Mouse (Mus musculus) midbrain, embryonic 16.5 days (tissue): Measurements from ENCODE around the gene Lefty1. TPM values are rescaled to one million over a fixed set of nuclear protein-coding genes. Genes with fewer than 3 reads are reported as not detected.
A peak's percentile ranks its signal among the peaks of the same experiment; 100 is the strongest.
"Not testable (repeated sequence)": the region's sequence is repeated elsewhere in the genome, so short reads cannot be mapped to it uniquely, and the experiment has no call there.

Experiments used
- ATAC-seq: fragments of 200-750 bp; cut with Nextera tagmentation; 2 replicates; pipeline ENCODE4 v1.8.0; 2017; ENCODE audit warnings: moderate TSS enrichment
- H3K27ac ChIP-seq: fragments of 300-500 bp; sonication (generic); 2 replicates; pipeline ENCODE4 v1.5.1; 2014; ENCODE audit warnings: mild to moderate bottlenecking, low read length, mixed read lengths
- H3K27me3 ChIP-seq: fragments of 300-500 bp; sonication (generic); 2 replicates; pipeline ENCODE4 v1.6.1; 2014; ENCODE audit warnings: low read depth, low read length, mixed read lengths; ENCODE audit not compliant: control insufficient read depth, insufficient read depth
- H3K36me3 ChIP-seq: fragments of 300-500 bp; sonication (generic); 2 replicates; pipeline ENCODE4 v1.6.1; 2014; ENCODE audit warnings: mild to moderate bottlenecking, low read length, moderate library complexity, mixed read lengths; ENCODE audit not compliant: control insufficient read depth, insufficient read depth
- H3K4me1 ChIP-seq: fragments of 300-500 bp; sonication (generic); 2 replicates; pipeline ENCODE4 v1.6.1; 2014; ENCODE audit warnings: mild to moderate bottlenecking, low read length, mixed read lengths; ENCODE audit not compliant: control insufficient read depth, insufficient read depth
- H3K4me2 ChIP-seq: fragments of 300-500 bp; sonication (generic); 2 replicates; pipeline ENCODE4 v1.6.1; 2014; ENCODE audit warnings: mild to moderate bottlenecking, low read length, mixed read lengths
- H3K4me3 ChIP-seq: fragments of 300-500 bp; sonication (generic); 2 replicates; pipeline ENCODE4 v1.5.1; 2014; ENCODE audit warnings: low read depth, mild to moderate bottlenecking, low read length, moderate library complexity, mixed read lengths
- H3K9ac ChIP-seq: fragments of 300-500 bp; sonication (generic); 2 replicates; pipeline ENCODE4 v1.6.1; 2014; ENCODE audit warnings: low read depth, low read length, mixed read lengths
- H3K9me3 ChIP-seq: fragments of 300-500 bp; sonication (generic); replicated peaks from 2 replicates; pipeline ENCODE4 v1.6.1; 2014; ENCODE audit warnings: mild to moderate bottlenecking, low read length, mixed read lengths; ENCODE audit not compliant: control insufficient read depth, poor library complexity, severe bottlenecking
- WGBS: fragments of 180-500 bp; shearing (Covaris S2); extraction: QIAGEN DNeasy Blood & Tissue Kit; methylation state at CpG from one replicate; pipeline ENCODE4 v1.1.7; 2014; 5-methylcytosine and 5-hydroxymethylcytosine counted together
- polyA plus RNA-seq: library from polyadenylated mRNA; unstranded; fragments of >200 nt; fragmentation: Nextera tagmentation; extraction: Ambion mirVana; gene quantifications from 2 replicates; pipeline ENCODE4 v1.2.1, GENCODE M21; 2015

Gene Lefty1
- polyA plus RNA-seq, 1 experiment from 2014 or later, result not detected

- Histone ChIP-seq H3K9ac (no peak overlapping the region), H3K9me3 (no peaks in the 10 kb centered on the region), H3K27me3 (no peaks in the 10 kb centered on the region), H3K4me2 (no peak overlapping the region), H3K36me3 (no peaks in the 10 kb centered on the region), H3K4me3 (no peak overlapping the region), H3K27ac (no peak overlapping the region), H3K4me1 (no peaks in the 10 kb centered on the region)
- ATAC-seq, result no peak
- 90% methylated on average over 22 of the region's 24 CpGs for WGBS
Observed at GRCm38 (mm10) chr1:180979484-180980251, 44.8 kb downstream of the Lefty1 start.

DNA sequence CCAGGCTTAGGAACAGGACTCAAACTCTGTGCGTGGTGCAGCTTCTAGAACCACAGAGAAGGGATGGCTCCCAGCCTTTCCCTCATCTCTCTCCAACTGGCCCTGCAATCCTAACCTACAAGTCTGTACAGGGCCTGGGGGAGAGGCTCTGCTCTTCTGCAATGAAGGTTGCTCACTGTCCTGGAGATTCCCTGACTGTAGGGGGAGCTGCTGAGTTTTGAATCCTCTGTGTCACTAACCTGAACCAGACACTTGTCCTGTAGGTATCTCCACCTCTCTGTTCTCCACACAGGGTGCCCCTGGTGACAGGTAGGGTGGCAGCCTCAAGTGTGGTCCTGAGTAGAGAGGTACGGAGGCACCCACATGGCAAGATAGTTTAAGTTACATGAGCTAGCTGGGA, 45.6 kb downstream of the Lefty1 start:
- H3K9ac ChIP-seq, result no peak overlapping the region
- H3K4me1 ChIP-seq, result no peaks in the 10 kb centered on the region
- WGBS, result 65% methylated on average over 2 of the region's 2 CpGs
- H3K9me3 ChIP-seq, result no peaks in the 10 kb centered on the region
- no peak overlapping the region for H3K4me3 ChIP-seq
- ATAC-seq, result no peak
- H3K4me2 ChIP-seq, result no peak overlapping the region
- no peaks in the 10 kb centered on the region for H3K27me3 ChIP-seq
- H3K36me3 ChIP-seq, result no peaks in the 10 kb centered on the region
- no peak overlapping the region for H3K27ac ChIP-seq

- H3K27me3 ChIP-seq, H3K9ac ChIP-seq, H3K4me1 ChIP-seq, H3K4me3 ChIP-seq, H3K27ac ChIP-seq, H3K9me3 ChIP-seq, H3K4me2 ChIP-seq, ATAC-seq, H3K36me3 ChIP-seq: not testable (repeated sequence)
- 78% methylated on average over 7 of the region's 7 CpGs for WGBS
Observed at GRCm38 (mm10) chr1:180981298-180982046, 46.6 kb downstream of the Lefty1 start.

- 91% methylated on average over 8 of the region's 8 CpGs for WGBS
- H3K9me3 ChIP-seq, result no peaks in the 10 kb centered on the region
- H3K36me3 ChIP-seq, result no peaks in the 10 kb centered on the region
- no peak overlapping the region for H3K4me3 ChIP-seq
- peaks cover 2% of the 10 kb centered on the region; the same call in 1 of the 2 replicates for H3K4me1 ChIP-seq
- no peak overlapping the region for H3K9ac ChIP-seq
- H3K27ac ChIP-seq, result no peak overlapping the region
- ATAC-seq, result no peak
- H3K27me3 ChIP-seq, result no peaks in the 10 kb centered on the region
- H3K4me2 ChIP-seq, result no peak overlapping the region
Observed at GRCm38 (mm10) chr1:180986701-180987100, 51.9 kb downstream of the Lefty1 start.

GRCm38 (mm10) chr1:180987759-180988158, 52.9 kb downstream of the Lefty1 start:
- no peaks in the 10 kb centered on the region for H3K27me3 ChIP-seq
- H3K36me3 ChIP-seq, result no peaks in the 10 kb centered on the region
- no peaks in the 10 kb centered on the region for H3K9me3 ChIP-seq
- no peak overlapping the region for H3K4me3 ChIP-seq
- no peak; the same call in 1 of the 2 replicates for ATAC-seq
- H3K4me2 ChIP-seq, result peak overlapping the region; percentile 40
- H3K27ac ChIP-seq, result no peak overlapping the region
- under 1% methylated on average over 9 of the region's 9 CpGs for WGBS
- H3K9ac ChIP-seq, result no peak overlapping the region; the same call in 1 of the 2 replicates
- peaks cover 2% of the 10 kb centered on the region; the same call in 1 of the 2 replicates for H3K4me1 ChIP-seq

Other genes with a start within 250 kb of the Lefty1 start
- gene Mixl1, start 238.0 kb upstream of the Lefty1 start, polyA plus RNA-seq, result 0.15 and 0.32 TPM in 2 replicates
- 22.4 and 23.9 TPM in 2 replicates for gene Acbd3, start 209.0 kb upstream of the Lefty1 start, polyA plus RNA-seq
- 2,888 and 3,200 TPM in 2 replicates for gene H3f3a, start 121.1 kb upstream of the Lefty1 start, polyA plus RNA-seq
- 32.1 and 32.9 TPM in 2 replicates for gene Sde2, start 83.9 kb upstream of the Lefty1 start, polyA plus RNA-seq
- gene Lefty2, start 41.9 kb upstream of the Lefty1 start, polyA plus RNA-seq, result 4.7 and 5.0 TPM in 2 replicates
- 68.3 and 71.7 TPM in 2 replicates for gene Pycr2, start 30.7 kb upstream of the Lefty1 start, polyA plus RNA-seq
- 1.2 and 1.3 TPM in 2 replicates for gene Tmem63a, start 7.3 kb downstream of the Lefty1 start, polyA plus RNA-seq
- gene Ephx1, start 85.9 kb downstream of the Lefty1 start, polyA plus RNA-seq, result 5.7 and 8.2 TPM in 2 replicates
- gene 9130409I23Rik, start 116.2 kb downstream of the Lefty1 start, polyA plus RNA-seq, result 0.17 TPM in 1 of 2 replicates, not detected in the other
- 48.6 and 50.3 TPM in 2 replicates for gene Nvl, start 209.2 kb downstream of the Lefty1 start, polyA plus RNA-seq
- gene Cnih4, start 209.7 kb downstream of the Lefty1 start, polyA plus RNA-seq, result 42.2 and 49.1 TPM in 2 replicates